Mouse (Mus musculus) limb, embryonic 11.5 days (tissue): Measurements from ENCODE around the gene Gigyf1. TPM values are rescaled to one million over a fixed set of nuclear protein-coding genes. Genes with fewer than 3 reads are reported as not detected.

ENCODE experiments used
- ATAC-seq: fragments of 200-750 bp; cut with Nextera tagmentation; 2 replicates; pipeline ENCODE4 v1.8.0; 2017; ENCODE audit warnings: low read depth; ENCODE audit not compliant: insufficient number of reproducible peaks, low FRiP score, low TSS enrichment
- DNase-seq: peaks from one replicate; pipeline ENCODE4 v3.0.0-alpha.2; 2015; ENCODE audit warnings: low spot score
- H3K27ac ChIP-seq: fragments of 300-500 bp; sonication (generic); replicated peaks from 2 replicates; pipeline ENCODE4 v1.5.1; 2014; ENCODE audit warnings: low read depth, mild to moderate bottlenecking, low read length
- H3K27me3 ChIP-seq: fragments of 300-500 bp; sonication (generic); 2 replicates; pipeline ENCODE4 v1.6.1; 2014; ENCODE audit warnings: mild to moderate bottlenecking, low read length, mixed read lengths; ENCODE audit not compliant: control insufficient read depth, insufficient read depth
- H3K36me3 ChIP-seq: fragments of 300-500 bp; sonication (generic); 2 replicates; pipeline ENCODE4 v1.6.1; 2014; ENCODE audit warnings: mild to moderate bottlenecking, low read length, moderate library complexity, mixed read lengths; ENCODE audit not compliant: control insufficient read depth, insufficient read depth
- H3K4me1 ChIP-seq: fragments of 300-500 bp; sonication (generic); 2 replicates; pipeline ENCODE4 v1.6.1; 2014; ENCODE audit warnings: low read length, mixed read lengths; ENCODE audit not compliant: control insufficient read depth, insufficient read depth
- H3K4me2 ChIP-seq: fragments of 300-500 bp; sonication (generic); 2 replicates; pipeline ENCODE4 v1.6.1; 2014; ENCODE audit warnings: low read depth, mild to moderate bottlenecking, moderate library complexity; ENCODE audit not compliant: severe bottlenecking
- H3K4me3 ChIP-seq: fragments of 300-500 bp; sonication (generic); 2 replicates; pipeline ENCODE4 v1.5.1; 2014; ENCODE audit warnings: low read depth, low read length
- H3K9ac ChIP-seq: fragments of 300-500 bp; sonication (generic); 2 replicates; pipeline ENCODE4 v1.6.1; 2014; ENCODE audit warnings: mild to moderate bottlenecking, low read length
- H3K9me3 ChIP-seq: fragments of 300-500 bp; sonication (generic); 2 replicates; pipeline ENCODE4 v1.6.1; 2016; ENCODE audit warnings: low read length; ENCODE audit not compliant: control insufficient read depth
- WGBS: fragments of 180-500 bp; shearing (Covaris S2); extraction: QIAGEN DNeasy Blood & Tissue Kit; methylation state at CpG from one replicate; pipeline ENCODE4 v1.1.7; 2014; 5-methylcytosine and 5-hydroxymethylcytosine counted together
- microRNA-seq: library from miRNA; unstranded; fragments of <30 nt; microRNA quantifications from one replicate; pipeline ENCODE4, GENCODE M21; 2016
- polyA plus RNA-seq: library from polyadenylated mRNA; unstranded; fragments of >200 nt; fragmentation: Nextera tagmentation; extraction: Ambion mirVana; gene quantifications from 2 replicates; pipeline ENCODE4 v1.2.1, GENCODE M21; 2014

The Gigyf1 gene
- polyA plus RNA-seq, 1 experiment from 2014 or later, result 14.1 TPM

GRCm38 (mm10) chr5:137569031-137569430 lies 50.7 kb downstream of the Gigyf1 start:
- Histone ChIP-seq H3K36me3 (no peaks in the 10 kb centered on the region), H3K4me1 (no peaks in the 10 kb centered on the region), H3K9ac (no peak overlapping the region), H3K27ac (no peak overlapping the region), H3K27me3 (peaks cover 2% of the 10 kb centered on the region; the same call in 1 of the 2 replicates), H3K9me3 (no peaks in the 10 kb centered on the region), H3K4me2 (no peak overlapping the region), H3K4me3 (no peak overlapping the region)
- no peak for ATAC-seq
- 68% methylated on average over 12 of the region's 12 CpGs for WGBS
- DNase-seq, result no peak

GRCm38 (mm10) chr5:137569665-137570064 lies 51.3 kb downstream of the Gigyf1 start, which contains the start of gene Tfr2:
TSS of gene Tfr2 (plus strand) at chr5:137569840.
- Histone ChIP-seq H3K27me3 (peaks cover 7% of the 10 kb centered on the region; the same call in 1 of the 2 replicates), H3K4me3 (no peak within 1 kb of the TSS), H3K4me1 (no peaks in the 10 kb centered on the region), H3K9ac (no peak within 1 kb of the TSS), H3K36me3 (no peaks in the 10 kb centered on the region), H3K9me3 (no peaks in the 10 kb centered on the region), H3K27ac (no peak within 1 kb of the TSS), H3K4me2 (no peak within 1 kb of the TSS)
- 32% methylated on average over 9 of the region's 9 CpGs for WGBS
- ATAC-seq, result no peak
- peak; percentile 39 for DNase-seq

GRCm38 (mm10) chr5:137570181-137570580 lies 51.8 kb downstream of the Gigyf1 start:
- Histone ChIP-seq H3K4me2 (no peak overlapping the region), H3K4me3 (no peak overlapping the region), H3K27ac (no peak overlapping the region), H3K27me3 (peaks cover 7% of the 10 kb centered on the region; the same call in 1 of the 2 replicates), H3K9me3 (no peaks in the 10 kb centered on the region), H3K4me1 (no peaks in the 10 kb centered on the region), H3K36me3 (no peaks in the 10 kb centered on the region), H3K9ac (no peak overlapping the region)
- ATAC-seq (no peak), DNase-seq (no peak)
- WGBS, result 67% methylated on average over 7 of the region's 7 CpGs

GRCm38 (mm10) chr5:137570691-137571586 lies 52.6 kb downstream of the Gigyf1 start:
- Histone ChIP-seq H3K4me2 (no peak overlapping the region), H3K27ac (no peak overlapping the region), H3K4me1 (no peaks in the 10 kb centered on the region), H3K36me3 (no peaks in the 10 kb centered on the region), H3K27me3 (peaks cover 7% of the 10 kb centered on the region; the same call in 1 of the 2 replicates), H3K9ac (no peak overlapping the region), H3K9me3 (no peaks in the 10 kb centered on the region), H3K4me3 (no peak overlapping the region)
- DNase-seq, result no peak
- WGBS, result 84% methylated on average over 17 of the region's 17 CpGs
- no peak for ATAC-seq

- no peak overlapping the region for H3K27ac ChIP-seq
- WGBS, result 9% methylated on average over 27 of the region's 27 CpGs
- DNase-seq (peak; percentile 31), ATAC-seq (no peak)
- H3K36me3 ChIP-seq, result no peaks in the 10 kb centered on the region
- no peak overlapping the region; the same call in 1 of the 2 replicates for H3K4me3 ChIP-seq
- H3K4me1 ChIP-seq, result no peaks in the 10 kb centered on the region
- H3K9me3 ChIP-seq, result no peaks in the 10 kb centered on the region
- H3K9ac ChIP-seq, result no peak overlapping the region
- peaks cover 7% of the 10 kb centered on the region; the same call in 1 of the 2 replicates for H3K27me3 ChIP-seq
- H3K4me2 ChIP-seq, result peak overlapping the region; percentile 29; the same call in 1 of the 2 replicates
These were observed 56.1 kb downstream of the Gigyf1 start for GRCm38 (mm10) chr5:137574470-137574901.

Small RNA genes within 50 kb of the gene (microRNA-seq; reads per million reads assigned to microRNA genes)
- not detected for gene Mir6418

Other genes starting within 250 kb of the Gigyf1 start
- 1.3 and 1.7 TPM in 2 replicates for gene Ache, start 231.0 kb upstream of the Gigyf1 start, polyA plus RNA-seq
- gene Ufsp1, start 223.9 kb upstream of the Gigyf1 start, polyA plus RNA-seq, result 7.4 and 7.6 TPM in 2 replicates
- 175 and 177 TPM in 2 replicates for gene Srrt, start 210.9 kb upstream of the Gigyf1 start, polyA plus RNA-seq
- 56.5 and 57.2 TPM in 2 replicates for gene Trip6, start 204.1 kb upstream of the Gigyf1 start, polyA plus RNA-seq
- gene Slc12a9, start 185.0 kb upstream of the Gigyf1 start, polyA plus RNA-seq, result 4.7 and 6.4 TPM in 2 replicates
- gene Ephb4, start 168.4 kb upstream of the Gigyf1 start, polyA plus RNA-seq, result 71.2 and 76.7 TPM in 2 replicates
- gene Zan, start 41.5 kb upstream of the Gigyf1 start, polyA plus RNA-seq, result 0.13 TPM in 1 of 2 replicates, not detected in the other
- gene Pop7, start 16.0 kb upstream of the Gigyf1 start, polyA plus RNA-seq, result 51.1 and 59.3 TPM in 2 replicates
- gene Epo, start 14.7 kb downstream of the Gigyf1 start, polyA plus RNA-seq, result 0.54 and 0.67 TPM in 2 replicates
- gene Gnb2, start 15.0 kb downstream of the Gigyf1 start, polyA plus RNA-seq, result 352 and 360 TPM in 2 replicates
- gene Actl6b, start 35.0 kb downstream of the Gigyf1 start, polyA plus RNA-seq, result not detected in 2 replicates
- 0.67 and 0.84 TPM in 2 replicates for gene Tfr2, start 51.3 kb downstream of the Gigyf1 start, polyA plus RNA-seq
- 20.4 and 21.4 TPM in 2 replicates for gene Mospd3, start 82.5 kb downstream of the Gigyf1 start, polyA plus RNA-seq
- 150 TPM in 2 replicates for gene Pcolce, start 95.2 kb downstream of the Gigyf1 start, polyA plus RNA-seq
- 0.11 and 0.24 TPM in 2 replicates for gene Fbxo24, start 110.5 kb downstream of the Gigyf1 start, polyA plus RNA-seq
- 31.1 and 35.3 TPM in 2 replicates for gene Lrch4, start 110.6 kb downstream of the Gigyf1 start, polyA plus RNA-seq
- gene Gm20605, start 110.6 kb downstream of the Gigyf1 start, polyA plus RNA-seq, result 6.5 and 11.5 TPM in 2 replicates
- 8.2 and 9.2 TPM in 2 replicates for gene Sap25, start 122.8 kb downstream of the Gigyf1 start, polyA plus RNA-seq
- 0.31 and 0.47 TPM in 2 replicates for gene Irs3, start 127.2 kb downstream of the Gigyf1 start, polyA plus RNA-seq
- 14.1 and 15.4 TPM in 2 replicates for gene Agfg2, start 166.2 kb downstream of the Gigyf1 start, polyA plus RNA-seq
- 1.2 and 1.8 TPM in 2 replicates for gene Nyap1, start 223.1 kb downstream of the Gigyf1 start, polyA plus RNA-seq
- gene Tsc22d4, start 227.2 kb downstream of the Gigyf1 start, polyA plus RNA-seq, result 96.0 and 101 TPM in 2 replicates